Mouse (Mus musculus) gastrocnemius, postnatal 25 days (tissue): ENCODE data around the gene Mesp2. TPM values are rescaled to one million over a fixed set of nuclear protein-coding genes. Genes with fewer than 3 reads are reported as not detected.
A peak's percentile ranks its signal among the peaks of the same experiment; 100 is the strongest.
"Not testable (repeated sequence)": the region's sequence is repeated elsewhere in the genome, so short reads cannot be mapped to it uniquely, and the experiment has no call there.

Source experiments
- DNase-seq: peaks from one replicate; pipeline ENCODE4 v3.0.0; 2022
- long read RNA-seq, 2 experiments: library from polyadenylated mRNA; stranded (forward); transcript quantifications; one replicate each; pipeline ENCODE4 v2.0.0; 2021
- total RNA-seq, 2 experiments: library from RNA; stranded (reverse); gene quantifications; 1 replicate in 1 of 2; 2 replicates in 1 of 2; pipeline ENCODE4 v1.2.3; 2021

Mesp2 gene
- not detected for total RNA-seq
- long read RNA-seq, experiment 1, result 0 reads
- long read RNA-seq, experiment 2, partial matches to known transcripts, result 0 of 2 reads
- long read RNA-seq, experiment 2, other reads (novel, unspliced or antisense), result 0 of 2 reads

DNA sequence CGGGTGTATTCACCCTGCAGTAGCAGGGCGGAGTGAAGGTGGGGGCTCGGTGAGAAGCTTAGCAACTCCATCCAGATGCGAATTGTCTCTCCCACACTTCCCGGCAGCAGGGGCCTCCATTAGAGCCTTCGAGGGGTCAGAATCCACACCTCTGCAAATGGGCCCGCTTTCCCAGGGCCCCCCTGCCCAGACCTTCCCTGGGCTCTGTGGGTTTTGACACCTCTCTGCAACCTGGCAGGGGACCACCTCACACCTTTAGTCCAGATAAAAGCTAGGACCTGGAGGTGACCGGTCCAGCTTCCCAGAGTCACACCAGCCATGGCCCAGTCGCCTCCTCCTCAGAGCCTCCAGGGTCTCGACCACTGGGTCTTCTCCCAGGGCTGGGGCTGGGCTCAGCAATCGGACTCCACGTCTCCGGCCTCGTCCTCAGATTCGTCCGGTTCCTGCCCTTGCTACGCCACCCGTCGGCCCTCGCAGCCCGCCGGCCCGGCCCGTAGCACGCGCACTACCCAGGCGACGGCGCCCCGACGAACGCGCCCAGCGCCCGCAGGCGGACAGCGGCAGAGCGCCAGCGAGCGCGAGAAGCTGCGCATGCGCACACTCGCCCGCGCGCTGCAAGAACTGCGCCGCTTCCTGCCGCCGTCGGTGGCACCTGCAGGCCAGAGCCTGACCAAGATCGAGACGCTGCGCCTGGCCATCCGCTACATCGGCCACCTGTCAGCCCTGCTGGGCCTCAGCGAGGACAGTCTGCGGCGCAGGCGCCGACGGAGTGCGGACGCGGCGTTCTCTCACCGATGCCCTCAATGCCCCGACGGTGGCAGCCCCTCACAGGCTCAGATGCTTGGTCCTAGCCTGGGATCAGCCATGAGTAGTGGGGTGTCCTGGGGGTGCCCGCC lies at the start of gene Mesp2:
TSS of gene Mesp2 (plus strand) at position 117 of the 896 bp plus-strand sequence.
- DNase-seq, result peak; percentile 65

DNA sequence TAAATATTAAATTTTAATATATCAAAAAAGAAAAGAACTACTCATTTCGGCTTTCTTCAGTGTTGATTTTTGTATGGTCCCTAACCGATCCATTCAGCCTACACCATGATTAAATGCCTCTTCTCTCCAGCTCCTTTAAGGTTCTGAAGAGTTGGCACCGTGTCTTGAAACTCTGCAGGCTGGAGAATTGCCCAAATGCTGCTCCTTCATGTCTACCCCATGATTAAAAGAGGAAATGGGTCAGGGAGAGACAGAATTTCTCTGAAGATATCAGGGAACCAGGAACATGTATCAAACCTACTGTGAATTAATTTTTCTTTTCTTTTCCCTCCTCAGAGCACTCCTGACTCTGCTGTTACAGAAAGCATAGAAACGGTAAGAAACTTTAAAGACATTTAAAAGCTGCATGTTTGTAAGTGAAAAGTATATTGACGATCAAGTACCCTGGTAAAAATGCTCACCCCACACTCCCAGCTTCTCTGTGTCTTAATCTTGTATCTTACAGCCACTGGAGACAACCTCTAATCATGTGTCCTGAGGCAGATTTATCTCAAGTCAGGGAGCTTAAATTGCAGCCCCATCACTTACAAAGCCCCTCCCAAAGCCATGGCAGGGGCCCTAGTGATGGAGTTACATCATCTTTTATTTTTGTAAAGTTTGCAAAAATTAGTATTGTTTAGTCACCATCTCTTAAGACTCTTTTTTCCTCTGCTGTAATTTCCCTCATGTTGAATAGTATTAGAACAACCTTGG lies 49.2 kb upstream of the Mesp2 start:
- DNase-seq, result no peak

DNA sequence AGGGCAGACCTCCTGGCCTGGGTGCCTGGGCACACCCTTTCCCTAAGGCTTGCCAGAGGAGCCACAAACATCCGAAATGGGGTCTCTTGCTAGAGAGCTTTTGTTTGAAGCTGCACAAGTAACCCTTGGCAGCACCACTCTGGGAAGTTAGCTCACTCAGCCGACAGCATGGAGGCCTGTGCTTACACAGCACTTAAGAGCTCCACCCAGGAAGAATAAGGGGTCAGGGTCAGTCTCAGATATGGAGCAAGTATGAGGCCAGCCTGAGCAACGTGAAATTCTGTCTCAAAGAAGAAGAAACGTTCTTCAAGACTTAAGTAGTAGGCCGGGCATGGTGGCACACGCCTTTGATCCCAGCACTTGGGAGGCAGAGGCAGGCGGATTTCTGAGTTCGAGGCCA lies 48.4 kb upstream of the Mesp2 start:
- DNase-seq, result no peak

DNA sequence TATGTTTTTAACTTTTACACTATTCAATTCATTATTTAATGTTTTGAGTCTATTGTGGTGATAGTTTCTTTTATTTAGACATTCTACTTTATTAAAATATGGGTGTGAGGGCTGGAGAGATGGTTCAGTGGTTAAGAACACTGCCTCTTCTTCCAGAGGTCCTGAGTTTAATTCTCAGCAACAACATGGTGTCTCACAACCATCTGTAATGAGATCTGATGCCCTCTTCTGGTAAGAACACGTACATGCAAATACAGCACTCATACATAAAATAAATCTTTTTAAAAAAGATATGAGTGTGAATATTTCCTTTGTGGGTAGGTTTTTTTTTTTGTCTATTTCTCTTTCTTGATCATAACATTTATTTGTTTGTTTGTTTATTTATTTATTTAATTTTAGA lies 44.5 kb upstream of the Mesp2 start:
- DNase-seq, result no peak

DNA sequence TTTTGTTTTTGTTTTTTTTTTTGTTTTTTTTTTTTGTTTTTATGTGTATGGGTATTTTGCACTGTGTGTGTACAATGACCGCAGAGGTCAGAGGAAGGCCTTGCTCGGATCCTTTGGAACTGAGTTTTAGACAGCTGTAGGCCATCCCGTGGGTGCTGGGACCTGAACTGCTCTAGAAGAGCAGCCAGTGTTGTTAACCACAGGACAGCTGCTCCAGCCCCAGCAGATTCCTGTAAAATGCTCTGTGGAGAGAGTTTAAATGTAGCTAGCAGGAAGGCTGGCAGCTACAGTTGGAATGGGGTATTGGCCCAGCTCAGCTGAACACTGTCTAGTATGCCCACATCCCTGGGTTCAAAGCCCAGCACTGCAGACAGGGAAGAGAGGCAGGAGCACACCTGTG lies 40.9 kb upstream of the Mesp2 start:
- DNase-seq, result no peak

DNA sequence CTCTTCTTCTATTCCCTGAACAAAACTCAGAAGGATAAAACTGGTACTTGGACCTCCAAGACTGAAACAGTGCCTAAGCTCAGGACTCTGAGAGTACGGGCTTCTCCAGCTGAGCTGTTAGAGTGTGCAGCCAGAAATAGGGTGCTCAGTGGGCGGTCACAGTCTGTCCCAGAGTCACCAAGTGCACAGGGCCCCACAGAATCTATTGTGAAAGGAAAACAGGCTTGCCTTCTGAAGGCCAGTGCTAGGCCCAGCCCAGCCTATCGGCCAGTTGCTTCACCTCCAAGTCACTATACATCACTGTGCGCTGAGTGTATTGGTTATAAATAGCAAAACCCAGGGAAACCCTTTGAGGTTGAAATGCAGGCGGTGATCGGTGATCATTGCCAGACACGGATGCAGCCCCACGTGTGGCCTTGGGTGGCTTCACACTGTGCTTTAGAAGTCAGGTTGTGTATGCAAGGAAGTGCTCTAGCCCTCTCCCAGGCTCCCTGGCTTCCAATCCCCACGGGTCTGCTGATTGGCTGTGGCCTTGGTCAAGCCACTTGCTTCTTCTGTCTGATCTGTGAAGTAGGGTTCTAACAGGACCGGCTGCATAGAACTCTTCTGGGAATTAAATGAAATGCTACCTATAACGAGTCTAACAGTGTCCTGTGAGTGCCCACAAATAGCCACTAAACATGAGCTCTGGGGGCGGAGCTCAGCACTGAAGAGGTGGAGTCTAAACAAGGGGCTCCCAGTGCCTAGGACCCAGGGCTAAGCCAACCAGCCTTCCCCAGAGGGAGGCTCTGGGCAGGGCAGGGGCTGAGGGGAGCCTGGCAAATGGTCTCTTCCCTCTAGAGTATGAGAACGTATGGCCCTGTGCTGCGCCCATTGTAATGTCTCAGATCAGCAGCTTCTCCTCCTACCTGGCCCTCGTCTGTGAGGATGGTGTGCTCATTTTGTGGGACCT lies 38.7 kb upstream of the Mesp2 start:
- DNase-seq, result no peak

DNA sequence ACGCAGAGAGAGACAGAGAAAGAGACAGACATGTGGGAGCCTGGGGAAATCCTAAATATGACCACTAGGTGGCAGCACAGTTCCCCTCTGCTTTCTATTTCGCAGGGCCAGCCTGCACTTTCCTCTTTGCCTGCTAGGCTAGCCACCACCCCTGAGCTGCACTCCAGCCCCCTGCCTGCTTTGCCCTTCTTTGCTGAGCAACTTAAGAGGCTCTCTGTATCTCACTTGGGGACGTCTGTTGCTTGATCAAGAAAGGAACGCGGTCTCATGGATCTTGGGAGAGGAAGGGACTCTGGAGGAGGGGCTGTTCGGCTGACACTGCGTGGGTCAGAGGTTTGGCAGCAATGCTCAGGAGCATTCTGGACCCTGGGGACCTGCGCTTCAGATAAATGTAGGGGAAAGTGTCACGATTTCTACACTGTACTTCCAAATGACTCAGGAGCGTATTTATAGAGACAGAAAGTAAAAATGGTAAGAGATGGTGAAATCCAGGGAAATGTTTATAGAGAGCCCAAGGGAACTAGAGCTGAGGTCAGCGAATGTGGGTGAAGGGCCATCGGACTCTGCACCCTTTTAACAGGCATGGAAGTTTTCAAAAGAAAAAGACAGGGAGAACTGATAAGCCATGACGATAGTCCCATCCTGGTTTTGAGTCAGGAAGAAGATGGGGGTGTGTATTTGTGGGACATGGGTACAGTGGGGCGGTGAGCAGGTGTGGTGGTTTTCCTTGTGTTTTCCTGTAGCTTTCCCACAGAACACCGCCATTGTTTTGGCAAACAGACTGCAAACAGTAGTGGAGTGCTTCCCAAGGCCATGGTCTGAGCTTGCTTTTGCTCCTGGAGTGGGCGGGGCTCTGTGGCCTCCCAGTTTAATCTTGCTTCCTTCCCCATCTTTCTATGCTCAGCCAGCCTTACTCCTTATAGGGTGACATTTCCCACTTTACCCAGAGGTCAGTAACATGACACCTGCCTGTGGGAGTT lies 29.6 kb upstream of the Mesp2 start:
- peak; percentile 47 for DNase-seq

DNA sequence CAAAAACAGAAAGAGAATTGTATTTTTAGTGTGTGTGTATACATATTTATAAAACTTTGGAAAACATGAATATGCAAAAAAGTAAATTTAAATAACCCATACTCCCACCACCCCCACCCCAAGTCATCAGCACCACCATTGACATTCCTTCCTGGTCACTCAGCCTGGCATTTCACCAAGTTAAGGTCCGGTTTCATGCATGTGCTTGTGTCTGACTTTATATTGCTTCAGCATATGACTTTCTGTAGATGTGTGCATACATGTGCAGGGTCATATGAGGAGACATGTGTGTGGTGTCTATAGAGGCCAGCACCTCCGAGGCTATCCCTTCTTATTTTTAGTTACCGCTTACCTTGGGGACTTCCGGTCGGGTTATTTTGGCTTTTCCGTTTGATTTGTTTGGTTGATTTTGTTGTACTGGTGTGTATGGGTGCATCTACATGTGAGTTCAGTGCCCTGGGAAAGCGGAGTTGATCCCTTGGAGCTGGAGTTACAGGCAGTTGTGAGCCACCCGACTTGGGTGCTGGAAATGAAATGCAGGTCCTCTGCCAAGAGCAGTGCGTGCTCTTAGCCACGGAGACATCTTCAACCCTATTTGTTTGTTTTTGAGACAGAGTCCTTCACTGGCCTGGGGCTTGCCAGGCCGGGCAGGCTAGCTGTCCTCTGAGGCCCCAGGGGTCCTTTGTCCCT lies 28.6 kb upstream of the Mesp2 start:
- no peak for DNase-seq

DNA sequence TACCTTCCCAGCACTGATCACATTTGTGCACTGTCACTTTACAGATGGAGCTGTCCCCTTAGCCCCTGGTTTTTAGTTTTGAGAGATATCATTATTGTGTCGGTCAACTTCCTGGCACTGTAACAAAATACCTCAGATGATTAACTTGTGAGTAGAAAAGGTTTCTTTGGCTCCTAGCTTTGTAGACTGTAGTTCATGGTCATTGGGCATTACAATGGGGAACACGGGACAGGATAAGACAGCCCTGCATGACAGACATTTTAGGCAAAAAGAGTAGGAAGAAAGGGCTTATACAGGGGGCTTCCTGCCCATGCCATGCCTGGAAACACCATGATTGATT lies 28.0 kb upstream of the Mesp2 start:
- no peak for DNase-seq

DNA sequence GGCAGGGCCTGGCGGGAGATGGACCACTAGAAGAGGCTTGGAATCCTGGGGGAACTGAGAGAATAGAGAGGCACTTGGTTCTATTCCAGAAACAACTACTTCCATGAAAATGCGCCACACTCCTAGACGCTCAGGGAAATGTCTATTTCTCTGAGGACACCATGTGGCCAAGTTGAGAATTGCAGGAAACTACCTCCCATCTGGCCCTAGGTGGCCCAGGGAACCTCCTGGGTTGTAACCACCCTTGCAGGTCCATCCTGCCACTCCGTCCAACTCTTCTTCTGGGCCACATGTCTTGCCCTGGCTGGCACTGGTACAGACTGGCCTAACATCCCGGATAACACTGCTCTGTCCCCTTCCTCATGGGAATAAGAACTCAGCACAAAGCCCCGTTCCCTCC lies 24.2 kb upstream of the Mesp2 start:
- DNase-seq, result peak; percentile 20

DNA sequence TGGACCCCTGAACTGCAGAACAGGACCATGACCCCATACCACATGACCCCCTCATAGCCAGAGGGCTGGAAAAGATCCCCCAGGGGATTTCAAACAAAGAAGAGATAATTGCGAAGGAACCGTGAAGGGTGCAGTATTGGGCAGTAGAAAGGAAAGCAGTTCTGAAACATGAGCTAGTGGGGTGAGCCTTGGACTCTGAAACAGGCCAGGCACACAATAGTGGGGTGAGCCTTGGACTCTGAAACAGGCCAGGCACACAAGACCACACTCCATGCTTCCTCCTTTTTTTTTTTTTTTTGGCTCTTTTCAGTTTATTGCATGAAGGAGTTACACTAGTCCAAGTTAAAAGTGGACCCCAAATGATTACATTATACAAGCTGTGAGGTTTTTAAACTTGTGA lies 20.7 kb upstream of the Mesp2 start:
- DNase-seq, result not testable (repeated sequence)

DNA sequence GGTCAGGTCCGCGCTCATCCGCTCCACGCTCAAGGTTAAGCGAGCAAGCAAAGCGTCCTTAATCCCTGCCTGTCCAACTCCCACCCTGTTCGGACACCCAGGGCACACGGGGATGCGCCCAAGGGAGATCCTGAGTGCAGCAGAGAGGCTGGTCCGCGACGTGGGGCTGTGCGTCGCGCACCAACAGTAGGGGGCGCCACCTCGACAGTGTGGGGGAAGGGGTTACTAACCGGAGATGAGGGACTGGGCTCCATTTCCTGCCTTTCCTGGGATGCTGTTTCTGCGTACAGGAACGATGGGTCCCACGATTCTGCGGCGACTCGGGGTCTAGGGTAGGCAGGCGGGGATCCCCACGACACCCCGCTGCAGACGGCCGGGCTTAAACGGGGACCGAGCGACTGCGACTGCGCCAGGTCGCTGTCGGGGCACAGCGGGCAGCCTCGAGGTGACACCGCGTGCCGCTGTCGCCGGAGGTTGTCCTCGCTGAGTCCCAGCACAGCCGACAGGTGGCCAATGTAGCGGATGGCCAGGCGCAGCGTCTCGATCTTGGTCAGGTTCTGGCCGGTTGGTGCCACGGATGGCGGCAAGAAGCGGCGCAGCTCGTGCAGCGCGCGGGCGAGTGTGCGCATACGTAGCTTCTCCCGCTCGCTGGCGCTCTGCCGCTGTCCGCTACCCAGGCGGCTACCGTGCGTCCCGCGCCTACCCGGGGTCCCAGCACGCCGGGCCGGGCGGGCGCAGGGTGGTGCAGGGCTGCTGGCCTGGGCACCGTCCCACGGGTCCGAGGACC lies 17.7 kb upstream of the Mesp2 start:
- DNase-seq, result no peak

DNA sequence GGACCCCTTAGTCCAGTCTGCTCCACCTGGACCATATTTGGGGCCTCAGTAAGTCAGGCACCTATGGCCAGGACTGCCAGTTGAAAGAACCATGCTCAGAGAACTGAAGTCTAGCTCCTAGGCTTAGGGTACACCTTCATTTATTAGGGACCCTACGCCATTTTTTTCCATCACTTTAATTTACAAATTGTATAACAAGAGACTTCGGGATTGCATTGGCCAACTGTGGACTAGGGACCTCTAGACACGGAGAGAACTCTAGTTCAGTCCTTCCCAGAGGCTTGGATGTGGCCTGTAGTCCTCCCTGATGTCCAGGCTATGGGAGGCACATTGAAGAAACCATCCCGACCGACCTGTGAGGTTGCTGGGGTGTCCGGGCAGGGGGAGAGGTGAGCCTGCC lies 16.8 kb upstream of the Mesp2 start, which contains the start of gene Mesp1:
TSS of gene Mesp1 (minus strand) at position 101 of the 400 bp plus-strand sequence.
- no peak for DNase-seq

DNA sequence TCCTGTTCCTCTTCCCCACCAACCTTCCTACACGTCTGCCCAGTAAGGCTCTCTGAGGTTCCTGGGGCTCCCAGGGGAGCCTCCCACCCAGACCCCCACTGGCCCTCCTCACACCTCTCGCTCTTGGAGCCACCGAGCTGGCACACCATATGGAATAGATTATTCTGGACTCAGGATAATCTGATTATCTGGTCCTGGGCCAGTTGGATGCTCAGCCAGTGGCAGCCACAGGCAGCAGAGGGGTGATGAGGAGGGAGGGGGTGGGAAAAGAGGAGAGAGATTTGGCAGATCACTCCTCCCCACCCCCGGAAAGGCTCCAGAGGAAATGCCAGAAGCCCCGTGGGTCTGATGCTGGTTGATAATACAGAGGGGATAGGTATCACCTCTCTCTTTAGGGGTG lies 11.9 kb upstream of the Mesp2 start:
- DNase-seq, result no peak

DNA sequence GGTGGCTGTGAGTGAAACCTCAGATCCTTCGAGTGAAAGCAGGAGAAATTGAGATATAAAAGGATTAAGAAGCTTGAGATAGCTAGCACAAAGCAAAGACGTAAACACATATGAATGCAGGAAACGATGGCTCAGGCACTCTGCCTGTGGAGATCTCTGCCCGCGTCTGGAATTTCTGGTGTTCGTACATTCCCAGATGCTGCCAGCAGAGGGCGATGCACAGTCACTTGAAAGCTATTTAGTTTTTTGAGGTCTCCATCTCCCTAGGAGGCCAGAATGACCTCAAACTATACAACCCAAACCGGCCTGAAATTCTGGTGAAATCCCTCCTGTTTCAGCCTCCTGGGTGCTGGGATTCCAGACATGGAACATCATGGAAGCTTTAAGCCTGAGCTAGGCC lies 11.5 kb upstream of the Mesp2 start:
- peak; percentile 60 for DNase-seq

DNA sequence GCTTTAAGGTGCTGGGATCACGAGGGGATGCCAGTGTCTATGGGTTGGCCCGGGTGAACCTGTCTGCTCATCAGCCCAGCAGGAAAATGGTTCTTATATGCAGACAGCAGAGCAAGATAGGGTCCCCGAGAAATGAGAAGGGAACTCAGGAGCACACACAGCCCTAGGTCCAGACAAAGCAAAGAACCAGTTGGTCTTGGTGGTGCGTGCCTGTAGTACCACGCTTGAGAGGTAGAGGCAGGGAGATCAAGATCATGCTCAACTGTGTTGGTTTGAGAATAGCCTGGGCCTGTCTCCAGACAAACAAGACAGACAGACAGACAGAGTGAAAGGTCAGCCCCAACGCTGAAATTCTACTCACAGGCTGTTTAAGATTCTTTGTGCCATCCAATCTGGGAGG lies 11.0 kb upstream of the Mesp2 start:
- no peak for DNase-seq

DNA sequence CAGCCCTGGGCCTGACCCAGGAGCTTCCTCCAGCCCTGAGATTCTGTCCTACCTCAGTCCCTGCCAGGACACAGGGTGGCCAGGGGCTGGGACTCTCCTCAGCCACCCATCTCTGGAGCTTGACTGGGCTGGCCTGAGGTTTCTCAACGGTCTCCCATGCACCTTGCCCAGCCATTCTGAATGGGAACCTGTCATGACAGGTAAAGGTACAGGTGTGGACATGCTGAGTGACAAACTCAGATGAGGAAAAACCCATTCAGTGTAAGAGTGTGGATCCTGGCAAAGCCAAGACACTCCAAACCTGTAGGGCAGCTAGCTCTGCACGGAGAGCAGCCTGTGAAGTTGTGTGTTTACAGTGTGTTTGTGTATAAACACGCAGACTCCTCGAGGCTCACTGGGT lies 10.2 kb upstream of the Mesp2 start:
- no peak for DNase-seq

DNA sequence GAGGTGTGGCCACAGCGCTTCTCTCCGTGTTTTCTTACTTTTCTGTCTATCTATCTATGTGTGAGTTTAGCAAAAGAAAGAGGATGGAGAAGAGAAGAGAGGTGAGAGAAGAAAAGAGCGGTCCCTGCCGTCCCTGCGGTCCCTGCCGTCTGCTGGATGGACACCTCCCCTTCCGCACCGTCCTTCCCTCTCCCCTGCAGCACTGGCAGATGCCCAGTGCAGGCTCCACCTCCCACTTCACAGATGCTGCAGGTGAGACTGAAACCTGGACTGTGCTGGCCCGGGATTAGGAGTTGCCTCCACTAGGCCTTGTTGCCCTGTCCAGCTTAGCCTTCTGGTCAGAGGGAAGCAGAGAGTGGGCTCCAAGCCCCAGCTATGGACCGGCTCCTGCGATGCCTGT lies 9.1 kb upstream of the Mesp2 start:
- DNase-seq, result no peak

DNA sequence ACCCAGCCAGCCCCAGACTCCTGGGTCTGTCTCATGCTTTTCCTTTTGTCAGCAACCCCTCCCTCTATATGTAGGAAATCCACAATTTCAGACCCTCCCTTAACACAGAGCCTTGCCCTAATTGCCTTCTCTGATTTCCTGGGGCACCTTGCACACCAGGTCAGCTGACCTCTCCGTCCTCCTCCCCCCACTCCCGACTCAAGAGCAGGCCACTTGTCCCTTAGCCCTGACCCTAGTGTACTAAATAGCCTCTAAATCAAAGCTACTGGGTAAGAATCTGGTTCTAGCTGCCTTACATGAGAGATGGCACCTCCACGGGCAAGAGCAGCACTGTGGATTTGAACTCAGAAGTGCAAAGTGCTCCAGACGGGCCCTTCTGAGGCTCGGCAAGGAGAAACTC lies 8.5 kb upstream of the Mesp2 start:
- no peak for DNase-seq
